26 mouse cellular contexts compared by ENCODE assay signal in genomic region chr1:184006086-184006485, GRCm38 (mm10). TPM values are rescaled to one million over a fixed set of nuclear protein-coding genes. Genes with fewer than 3 reads are reported as not detected.
DNase-seq lines count a peak whose midpoint lies in the region; ATAC-seq and TF ChIP-seq lines count a peak whose summit lies in the region.
"Had no signal": no experiment of that assay in that cellular context is flagged by ENCODE, and none has a peak within 500 bp of the region (broad histone marks: within the 10 kb centered on the region; RNA-seq: fewer than 3 reads in every experiment).

No protein-coding gene starts in this region.

- H3K79me2 ChIP-seq in CH12.LX (replicated peaks; ENCODE audit: control insufficient read depth, extremely low read depth, insufficient read depth, poor library complexity, severe bottlenecking): no peaks in the 10 kb centered on the region

- no peaks in the 10 kb centered on the region for H3K36me3 ChIP-seq in thymus, adult 2 months (ENCODE audit: control insufficient read depth, insufficient read depth, low read length)
- H3K36me3 ChIP-seq in CH12.LX (replicated peaks in 1 of 2; ENCODE audit: control insufficient read depth in 1 of 2, insufficient read depth in 1 of 2, low read length in 1 of 2): no peaks in the 10 kb centered on the region
- H3K36me3 ChIP-seq: embryonic facial prominence, embryonic 12.5 days; forebrain, embryonic 15.5 days; heart, embryonic 13.5 days; hindbrain, embryonic 13.5 days; liver, embryonic 15.5 days had no signal

- no peak for TF ChIP-seq EP300 in CH12.LX (IDR thresholded peaks at IDR 0.05; ENCODE audit: low read length)

- DNase-seq in thymus, adult 2 months: no peak
- no peak for DNase-seq in thymus, adult 18-20 months
- peak; percentile 33 for DNase-seq in CH12.LX (ENCODE audit: extremely low read depth)
- peak; percentile 51 for DNase-seq in thymus, postnatal 4 days
- DNase-seq in frontal cortex, adult 2 months (ENCODE audit: extremely low spot score in 1 of 2, low spot score in 1 of 2): no peak
- no peak for DNase-seq in kidney, postnatal 14 days
- DNase-seq in lung, postnatal 4 days: no peak
- DNase-seq: adrenal gland, adult 2 months; cerebellum, adult 9-10 months; cerebellum, postnatal 36 days; gastrocnemius, postnatal 10 days; heart, postnatal 14 days; kidney, postnatal 25 days; liver; lung, embryonic 14.5 days; right cerebral cortex, postnatal 25 days had no signal

- H3K4me3 ChIP-seq in thymus, adult 2 months (ENCODE audit: control insufficient read depth, insufficient read depth, low read length): no peak overlapping the region
- no peak overlapping the region for H3K4me3 ChIP-seq in CH12.LX (replicated peaks in 1 of 3; ENCODE audit: low read depth in 2 of 3, low read length in 2 of 3, poor library complexity in 1 of 3)
- H3K4me3 ChIP-seq: embryonic facial prominence, embryonic 12.5 days; forebrain, embryonic 15.5 days; heart, embryonic 13.5 days; hindbrain, embryonic 13.5 days; liver, embryonic 15.5 days had no signal

- peak; percentile 6 for ATAC-seq in inflammation-experienced regulatory T-cells, adult 6 months
- ATAC-seq: forebrain, embryonic 15.5 days; intestine, postnatal 0 days; midbrain, embryonic 16.5 days had no signal

- H3K4me2 ChIP-seq in CH12.LX (ENCODE audit: insufficient read depth, low read depth, poor library complexity, severe bottlenecking): no peak overlapping the region
- H3K4me2 ChIP-seq: embryonic facial prominence, embryonic 12.5 days; forebrain, embryonic 15.5 days; heart, embryonic 13.5 days; hindbrain, embryonic 13.5 days; liver, embryonic 15.5 days; lung, embryonic 14.5 days; midbrain, embryonic 11.5 days had no signal

- H3K9me3 ChIP-seq in CH12.LX (replicated peaks; ENCODE audit: low read length): peaks cover 2% of the 10 kb centered on the region
- H3K9me3 ChIP-seq: embryonic facial prominence, embryonic 12.5 days; forebrain, embryonic 15.5 days; heart, embryonic 13.5 days; hindbrain, embryonic 13.5 days; liver, embryonic 15.5 days had no signal

- no peak overlapping the region for H3K9ac ChIP-seq in CH12.LX (ENCODE audit: insufficient read depth, low read depth)
- H3K9ac ChIP-seq: embryonic facial prominence, embryonic 12.5 days; forebrain, embryonic 15.5 days; heart, embryonic 13.5 days; hindbrain, embryonic 13.5 days; liver, embryonic 15.5 days; lung, embryonic 14.5 days had no signal

- no peak for TF ChIP-seq CTCF in thymus, adult 2 months (IDR thresholded peaks at IDR 0.05; ENCODE audit: borderline replicate concordance, control insufficient read depth, extremely low read depth, insufficient read depth, low read length, poor library complexity)
- no peak for TF ChIP-seq CTCF in CH12.LX (conservative IDR thresholded peaks at IDR 0.05 in 1 of 2, IDR thresholded peaks at IDR 0.05 in 1 of 2; ENCODE audit: low read depth in 2 of 2, low read length in 2 of 2)

- in situ Hi-C loops in CH12.LX (cut with MboI; ENCODE audit: low pct_ligation_motif_present, low pct_unique_long_range_greater_than_20kb, low sequenced_read_pairs): no loop called here

- TF ChIP-seq POLR2A in thymus, adult 2 months (IDR thresholded peaks at IDR 0.05; ENCODE audit: control insufficient read depth, extremely low read depth, insufficient read depth, low read length, poor library complexity): no peak
- TF ChIP-seq POLR2A in CH12.LX (IDR thresholded peaks at IDR 0.05; ENCODE audit: low read depth, low read length): no peak

- H3K27ac ChIP-seq in thymus, adult 2 months (ENCODE audit: control insufficient read depth, insufficient read depth, low read length): peak overlapping the region; percentile 73
- no peak overlapping the region for H3K27ac ChIP-seq in CH12.LX (ENCODE audit: insufficient read depth, low read depth)
- H3K27ac ChIP-seq: embryonic facial prominence, embryonic 12.5 days; forebrain, embryonic 15.5 days; heart, embryonic 13.5 days; hindbrain, embryonic 13.5 days; liver, embryonic 15.5 days had no signal

- no peak for TF ChIP-seq RAD21 in CH12.LX (IDR thresholded peaks at IDR 0.05; ENCODE audit: low read depth, low read length)

- peaks cover 32% of the 10 kb centered on the region for H3K4me1 ChIP-seq in thymus, adult 2 months (replicated peaks; ENCODE audit: control insufficient read depth, insufficient read depth, low read length)
- peaks cover 0 to 36% of the 10 kb centered on the region in 2 experiments; a peak in 3 of 4 replicates for H3K4me1 ChIP-seq in CH12.LX (ENCODE audit: control insufficient read depth in 1 of 2, insufficient read depth in 2 of 2)
- H3K4me1 ChIP-seq: embryonic facial prominence, embryonic 12.5 days; heart, embryonic 13.5 days; hindbrain, embryonic 13.5 days; liver, embryonic 15.5 days had no signal

- dilution Hi-C loops in CH12.LX (cut with MboI; ENCODE audit: extremely low pct_ligation_motif_present, extremely low pct_unique_long_range_greater_than_20kb, low sequenced_read_pairs): no loop called here

- no peaks in the 10 kb centered on the region for H3K27me3 ChIP-seq in thymus, adult 2 months (ENCODE audit: control insufficient read depth, insufficient read depth, low read length)
- no peaks in the 10 kb centered on the region for H3K27me3 ChIP-seq in CH12.LX (replicated peaks)
- H3K27me3 ChIP-seq: embryonic facial prominence, embryonic 12.5 days; forebrain, embryonic 15.5 days; heart, embryonic 13.5 days; hindbrain, embryonic 13.5 days; liver, embryonic 15.5 days had no signal

TF ChIP-seq in CH12.LX, 34 proteins besides CTCF, POLR2A, EP300 and RAD21:
- TF ChIP-seq MEF2A (IDR thresholded peaks at IDR 0.05; ENCODE audit: borderline replicate concordance, low read depth, low read length): no peak
- no peak for TF ChIP-seq UBTF (IDR thresholded peaks at IDR 0.05; ENCODE audit: low read depth, low read length)
- no peak for TF ChIP-seq KAT2A (IDR thresholded peaks at IDR 0.05; ENCODE audit: insufficient replicate concordance, low read length)
- TF ChIP-seq SIN3A (IDR thresholded peaks at IDR 0.05; ENCODE audit: low read length): no peak
- TF ChIP-seq HCFC1 (IDR thresholded peaks at IDR 0.05; ENCODE audit: low read depth, low read length): no peak
- no peak for TF ChIP-seq PAX5 (IDR thresholded peaks at IDR 0.05; ENCODE audit: low read length)
- no peak for TF ChIP-seq TCF12 (IDR thresholded peaks at IDR 0.05; ENCODE audit: low read depth, low read length)
- TF ChIP-seq BHLHE40 (IDR thresholded peaks at IDR 0.05; ENCODE audit: low read depth, low read length): no peak
- TF ChIP-seq CHD2 (IDR thresholded peaks at IDR 0.05; ENCODE audit: low read length): no peak
- TF ChIP-seq ZMIZ1 (IDR thresholded peaks at IDR 0.05; ENCODE audit: low read depth, low read length): no peak
- TF ChIP-seq E2F4 (IDR thresholded peaks at IDR 0.05; ENCODE audit: insufficient replicate concordance, low read depth, low read length): no peak
- TF ChIP-seq TBP (conservative IDR thresholded peaks at IDR 0.05; ENCODE audit: low read depth, low read length): no peak
- no peak for TF ChIP-seq MXI1 (IDR thresholded peaks at IDR 0.05; ENCODE audit: low read depth, low read length)
- TF ChIP-seq NELFE (IDR thresholded peaks at IDR 0.05; ENCODE audit: low read depth, low read length): no peak
- no peak for TF ChIP-seq GABPA (IDR thresholded peaks at IDR 0.05; ENCODE audit: insufficient replicate concordance, low read depth, low read length)
- TF ChIP-seq MYC (IDR thresholded peaks at IDR 0.05; ENCODE audit: low read depth, low read length): no peak
- no peak for TF ChIP-seq JUND (conservative IDR thresholded peaks at IDR 0.05; ENCODE audit: low read depth, low read length)
- TF ChIP-seq MAFK (IDR thresholded peaks at IDR 0.05; ENCODE audit: insufficient replicate concordance, low read length): no peak

RNA-seq across cellular contexts. Expression of gene Dusp10, which starts 7.0 kb away (rescaled TPM):
- 206 and 226 TPM in 2 replicates for polyA plus RNA-seq in thymus, adult 2 months (2012; rRNA removed)
- total RNA-seq in CH12.LX (2012; rRNA removed) (2.4 and 2.8 TPM in 2 replicates), CH12.LX (2014; rRNA removed) (11.2 and 14.2 TPM in 2 replicates)
- polyA plus RNA-seq in CH12.LX (2012; ENCODE audit: insufficient read length, low read depth): 13.9 and 16.1 TPM in 2 replicates
- polyA plus RNA-seq in inflammation-experienced regulatory T-cells, adult 6 months (2017; shearing (Covaris generic)): 10 to 100 TPM; 12.4 to 22.0 (median 15.7) TPM
- polyA plus RNA-seq in frontal cortex, adult 2 months (2012; rRNA removed): 7.2 and 10.0 TPM in 2 replicates

RNA-seq across cellular contexts. Expression of gene 1700056E22Rik, which starts 28.0 kb away (rescaled TPM):
- polyA plus RNA-seq in thymus, adult 2 months (2012; rRNA removed): 5.0 and 7.8 TPM in 2 replicates
- total RNA-seq in CH12.LX (2012; rRNA removed) (0.25 and 0.34 TPM in 2 replicates), CH12.LX (2014; rRNA removed) (0.26 TPM in 1 of 2 replicates, not detected in the other)
- polyA plus RNA-seq in CH12.LX (2012; ENCODE audit: insufficient read length, low read depth): 1.0 and 1.6 TPM in 2 replicates
- under 1 TPM in 2 of 3 experiments, not detected in 1; 0.35 to 0.66 TPM for polyA plus RNA-seq in inflammation-experienced regulatory T-cells, adult 6 months (2017; shearing (Covaris generic))
- 0.28 and 0.57 TPM in 2 replicates for polyA plus RNA-seq in frontal cortex, adult 2 months (2012; rRNA removed)
- total RNA-seq: layer of hippocampus, adult 18-20 months had no signal

Comparison
In these comparisons a context has a peak if more than half of its experiments do, and no peak if none do; other contexts are left out.
1. DNase-seq: peak in CH12.LX (single experiment) and thymus, postnatal 4 days (single experiment); none in thymus, adult 2 months (single experiment), thymus, adult 18-20 months (0 of 2), frontal cortex, adult 2 months (0 of 2), kidney, postnatal 14 days (single experiment) and lung, postnatal 4 days (0 of 2).